9 mouse cellular contexts compared by ENCODE assay signal in the genomic region with DNA sequence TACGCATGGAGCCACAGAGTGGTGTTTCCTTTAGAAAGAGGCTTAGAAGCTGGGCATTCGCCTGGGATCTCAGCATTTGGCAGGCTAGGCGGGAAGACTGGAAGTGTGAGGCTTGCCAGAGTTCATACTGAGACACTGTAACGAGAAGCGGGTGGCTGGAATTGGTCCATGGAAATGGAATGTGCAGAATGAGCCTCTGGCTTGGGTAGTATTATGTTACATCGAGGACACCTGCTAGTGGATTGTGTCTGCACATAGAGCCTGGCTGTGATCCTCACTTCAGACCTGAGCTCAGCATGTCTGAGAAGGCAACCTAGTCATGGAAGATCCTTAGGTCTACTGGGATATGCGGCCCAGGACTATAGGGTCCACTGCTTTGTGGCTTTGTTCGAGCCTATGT.
DNase-seq lines count a peak whose midpoint lies in the region; ATAC-seq and TF ChIP-seq lines count a peak whose summit lies in the region.
"Had no signal": no experiment of that assay in that cellular context is flagged by ENCODE, and none has a peak within 500 bp of the region (broad histone marks: within the 10 kb centered on the region; RNA-seq: fewer than 3 reads in every experiment).

No protein-coding gene starts in this region.

- H3K4me1 ChIP-seq in kidney, embryonic 15.5 days, result 0 out of 2 replicates have a peak, but pooled peaks cover 5% of the 10 kb centered on the region
- peaks cover 29% of the 10 kb centered on the region for H3K4me1 ChIP-seq in cerebellum, adult 2 months (ENCODE audit: control insufficient read depth, insufficient read depth, low read length)
- peaks cover 24% of the 10 kb centered on the region for H3K4me1 ChIP-seq in limb, embryonic 14.5 days (ENCODE audit: control insufficient read depth, insufficient read depth, low read length)

- no peaks in the 10 kb centered on the region for H3K36me3 ChIP-seq in kidney, embryonic 15.5 days
- H3K36me3 ChIP-seq in limb, embryonic 14.5 days (ENCODE audit: control insufficient read depth, insufficient read depth, low read length), result no peaks in the 10 kb centered on the region
- H3K36me3 ChIP-seq: midbrain, embryonic 12.5 days had no signal

- 69% methylated on average over 8 of the region's 8 CpGs for WGBS in kidney, embryonic 15.5 days
- WGBS in cerebellum, adult 2 months, result 4% methylated on average over 8 of the region's 8 CpGs
- 39% methylated on average over 8 of the region's 8 CpGs for WGBS in limb, embryonic 14.5 days

- no peak for TF ChIP-seq POLR2A in cerebellum, adult 2 months (IDR thresholded peaks at IDR 0.05; ENCODE audit: borderline replicate concordance, insufficient read depth, low read length)
- no peak for TF ChIP-seq POLR2A in limb, embryonic 14.5 days (IDR thresholded peaks at IDR 0.05; ENCODE audit: borderline replicate concordance, extremely low read depth, insufficient read depth, insufficient read length)

- no peak overlapping the region for H3K27ac ChIP-seq in kidney, embryonic 15.5 days
- H3K27ac ChIP-seq in cerebellum, adult 2 months (ENCODE audit: insufficient read depth, low read length), result no peak overlapping the region
- H3K27ac ChIP-seq in limb, embryonic 14.5 days (replicated peaks; ENCODE audit: low read depth, low read length), result no peak overlapping the region
- H3K27ac ChIP-seq: midbrain, embryonic 12.5 days had no signal

- no peaks in the 10 kb centered on the region for H3K9me3 ChIP-seq in kidney, embryonic 15.5 days (replicated peaks)
- no peaks in the 10 kb centered on the region for H3K9me3 ChIP-seq in limb, embryonic 14.5 days (ENCODE audit: control insufficient read depth, low read length)
- H3K9me3 ChIP-seq: midbrain, embryonic 12.5 days had no signal

- ATAC-seq in kidney, embryonic 15.5 days (replicated peaks; ENCODE audit: low FRiP score), result no peak
- ATAC-seq in limb, embryonic 14.5 days (ENCODE audit: low FRiP score, low read depth), result peak; percentile 90
- ATAC-seq in activated CD4-positive, CD25-positive, alpha-beta regulatory T cell, adult 4 months, result no peak

- no peak overlapping the region for H3K9ac ChIP-seq in kidney, embryonic 15.5 days
- H3K9ac ChIP-seq in limb, embryonic 14.5 days (ENCODE audit: low read depth, low read length, severe bottlenecking), result no peak overlapping the region
- H3K9ac ChIP-seq: midbrain, embryonic 12.5 days had no signal

- H3K4me2 ChIP-seq in kidney, embryonic 15.5 days, result no peak overlapping the region
- H3K4me2 ChIP-seq in limb, embryonic 14.5 days (replicated peaks; ENCODE audit: low read depth, low read length, severe bottlenecking), result no peak overlapping the region
- H3K4me2 ChIP-seq: midbrain, embryonic 12.5 days had no signal

- DNase-seq in kidney, adult 11 months, result peak; percentile 82
- peak; percentile 88 to 94 for DNase-seq in cerebellum, adult 2 months
- DNase-seq in gastrocnemius, adult 18-20 months (ENCODE audit: low spot score), result peak; percentile 95
- DNase-seq in kidney, adult 18-20 months, result peak; percentile 75
- DNase-seq in limb, embryonic 14.5 days (ENCODE audit: low spot score), result peak; percentile 96
- peak; percentile 74 for DNase-seq in testis, postnatal 14 days (ENCODE audit: low spot score)

- H3K4me3 ChIP-seq in kidney, embryonic 15.5 days (replicated peaks), result no peak overlapping the region
- no peak overlapping the region for H3K4me3 ChIP-seq in cerebellum, adult 2 months (replicated peaks; ENCODE audit: insufficient read depth, low read depth, low read length)
- H3K4me3 ChIP-seq in limb, embryonic 14.5 days (replicated peaks; ENCODE audit: low read length), result no peak overlapping the region
- H3K4me3 ChIP-seq: midbrain, embryonic 12.5 days had no signal

- no peak for TF ChIP-seq CTCF in cerebellum, adult 2 months (IDR thresholded peaks at IDR 0.05; ENCODE audit: borderline replicate concordance, insufficient read depth, low read depth, low read length)

- no peaks in the 10 kb centered on the region for H3K27me3 ChIP-seq in kidney, embryonic 15.5 days
- no peaks in the 10 kb centered on the region for H3K27me3 ChIP-seq in cerebellum, adult 2 months (ENCODE audit: control insufficient read depth, insufficient read depth, low read length)
- no peaks in the 10 kb centered on the region for H3K27me3 ChIP-seq in limb, embryonic 14.5 days (ENCODE audit: control insufficient read depth, insufficient read depth, low read length)
- H3K27me3 ChIP-seq: midbrain, embryonic 12.5 days had no signal
